In the genomic region with DNA sequence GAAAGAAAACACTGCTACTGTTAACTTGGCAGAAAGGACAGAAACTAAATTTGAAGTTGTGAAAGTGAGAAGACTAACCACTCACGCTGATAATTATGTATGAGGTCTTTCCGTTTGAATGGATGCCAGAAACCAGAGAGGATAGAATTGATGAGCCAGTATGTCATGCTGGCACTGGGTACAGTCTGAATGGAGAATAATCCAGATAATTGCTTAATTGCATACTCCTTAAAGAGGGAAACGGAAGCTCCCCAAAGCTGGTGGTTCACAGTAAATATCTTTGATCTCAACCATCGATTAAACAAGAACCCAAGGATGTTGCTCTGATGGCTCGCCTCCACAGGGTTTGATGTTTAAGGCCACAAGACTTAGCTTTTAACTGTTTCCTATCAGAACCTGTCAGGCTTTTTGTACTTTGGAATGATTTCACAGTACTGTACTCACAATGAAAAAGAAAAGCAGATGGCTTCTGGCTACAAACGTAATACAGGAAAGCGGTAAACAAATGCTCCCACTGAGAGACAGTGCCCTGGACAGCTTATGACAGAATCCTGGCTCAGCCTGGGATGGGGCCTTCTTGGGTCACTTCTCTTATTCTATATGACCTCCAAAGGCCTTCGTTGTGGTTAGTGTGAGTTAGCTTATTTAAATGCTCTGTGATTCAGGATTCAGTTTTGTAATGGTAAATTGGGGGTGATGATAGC, we compare ENCODE assay signal across 18 mouse cellular contexts.
DNase-seq lines count a peak whose midpoint lies in the region; ATAC-seq lines count a peak whose summit lies in the region.
"Had no signal": no experiment of that assay in that cellular context is flagged by ENCODE, and none has a peak within 500 bp of the region (broad histone marks: within the 10 kb centered on the region; RNA-seq: fewer than 3 reads in every experiment).

No protein-coding gene starts in this region.

- H3K27me3 ChIP-seq in forebrain, embryonic 15.5 days, result no peaks in the 10 kb centered on the region
- no peaks in the 10 kb centered on the region for H3K27me3 ChIP-seq in forebrain, embryonic 12.5 days
- H3K27me3 ChIP-seq: embryonic facial prominence, embryonic 12.5 days; heart, embryonic 13.5 days; limb, embryonic 13.5 days; midbrain, embryonic 12.5 days had no signal

- intact Hi-C loops in heart, postnatal 36 days (cut with DNase I), result no loop called here

- ATAC-seq in forebrain, embryonic 15.5 days (replicated peaks), result peak; percentile 90
- ATAC-seq in forebrain, embryonic 12.5 days (ENCODE audit: low FRiP score), result no peak
- ATAC-seq: inflammation-experienced regulatory T-cells, adult 6 months; liver, postnatal 0 days had no signal

- DNase-seq in retina, postnatal 1 day, result peak; percentile 48
- no peak for DNase-seq in retina, embryonic 14.5 days (ENCODE audit: low spot score)
- peak; percentile 22 to 32 for DNase-seq in cerebellum, postnatal 36 days
- DNase-seq in adrenal gland, adult (ENCODE audit: inconsistent age in 2 of 2, low spot score in 1 of 2), result no peak
- no peak for DNase-seq in heart, postnatal 36 days
- DNase-seq in thymus, postnatal 14 days, result no peak
- DNase-seq: adrenal gland, postnatal 10 days; B cell, adult 2 months; liver, postnatal 0 days; lung, postnatal 36 days had no signal

- no peaks in the 10 kb centered on the region for H3K36me3 ChIP-seq in forebrain, embryonic 15.5 days
- H3K36me3 ChIP-seq in forebrain, embryonic 12.5 days (replicated peaks), result no peaks in the 10 kb centered on the region
- H3K36me3 ChIP-seq: embryonic facial prominence, embryonic 12.5 days; heart, embryonic 13.5 days; limb, embryonic 13.5 days; midbrain, embryonic 12.5 days had no signal

- H3K9ac ChIP-seq in forebrain, embryonic 15.5 days (replicated peaks), result no peak overlapping the region
- no peak overlapping the region for H3K9ac ChIP-seq in forebrain, embryonic 12.5 days
- H3K9ac ChIP-seq: embryonic facial prominence, embryonic 12.5 days; heart, embryonic 13.5 days; limb, embryonic 13.5 days; liver, postnatal 0 days; midbrain, embryonic 12.5 days had no signal

- no peak overlapping the region for H3K4me2 ChIP-seq in forebrain, embryonic 15.5 days (replicated peaks)
- no peak overlapping the region for H3K4me2 ChIP-seq in forebrain, embryonic 12.5 days
- H3K4me2 ChIP-seq: embryonic facial prominence, embryonic 12.5 days; heart, embryonic 13.5 days; limb, embryonic 13.5 days; midbrain, embryonic 12.5 days had no signal

- peaks cover 20% of the 10 kb centered on the region for H3K4me1 ChIP-seq in forebrain, embryonic 15.5 days
- 0 out of 2 replicates have a peak, but pooled peaks cover 2% of the 10 kb centered on the region for H3K4me1 ChIP-seq in forebrain, embryonic 12.5 days
- H3K4me1 ChIP-seq: heart, embryonic 13.5 days had no signal

- WGBS in forebrain, embryonic 15.5 days, result 20% methylated on average over 8 of the region's 8 CpGs
- WGBS in forebrain, embryonic 12.5 days, result 49% methylated on average over 8 of the region's 8 CpGs

- no peak overlapping the region for H3K4me3 ChIP-seq in forebrain, embryonic 15.5 days
- H3K4me3 ChIP-seq in forebrain, embryonic 12.5 days (replicated peaks), result no peak overlapping the region
- H3K4me3 ChIP-seq: embryonic facial prominence, embryonic 12.5 days; heart, embryonic 13.5 days; limb, embryonic 13.5 days; midbrain, embryonic 12.5 days had no signal

- H3K9me3 ChIP-seq in forebrain, embryonic 15.5 days, result no peaks in the 10 kb centered on the region
- no peaks in the 10 kb centered on the region for H3K9me3 ChIP-seq in forebrain, embryonic 12.5 days
- H3K9me3 ChIP-seq: embryonic facial prominence, embryonic 12.5 days; heart, embryonic 13.5 days; limb, embryonic 13.5 days; midbrain, embryonic 12.5 days had no signal

- H3K27ac ChIP-seq in forebrain, embryonic 15.5 days (replicated peaks), result peak overlapping the region; percentile 80
- no peak overlapping the region for H3K27ac ChIP-seq in forebrain, embryonic 12.5 days
- H3K27ac ChIP-seq: embryonic facial prominence, embryonic 12.5 days; heart, embryonic 13.5 days; kidney, postnatal 0 days; limb, embryonic 13.5 days; midbrain, embryonic 12.5 days had no signal

Comparison
In these comparisons a context has a peak if more than half of its experiments do, and no peak if none do; other contexts are left out.
1. DNase-seq: peak in retina, postnatal 1 day (single experiment) and cerebellum, postnatal 36 days (2 of 2); none in retina, embryonic 14.5 days (single experiment), adrenal gland, adult (0 of 2), heart, postnatal 36 days (0 of 2) and thymus, postnatal 14 days (single experiment).